Mouse (Mus musculus) left cerebral cortex, adult 8-10 months (tissue): Measurements from ENCODE around the gene Ythdf2. TPM values are rescaled to one million over a fixed set of nuclear protein-coding genes. Genes with fewer than 3 reads are reported as not detected.

ENCODE experiments used
- DNase-seq, 2 experiments: peaks; one replicate each; pipeline ENCODE4 v3.0.0; 2022; ENCODE audit warnings: low spot score in 2 of 2
- total RNA-seq, 4 experiments: library from RNA; stranded (reverse); gene quantifications; 2 replicates each; pipeline ENCODE4 v1.2.4; 2022

Ythdf2 gene
- total RNA-seq, 4 experiments from 2014 or later: 40.1 to 43.4 (median 41.4) TPM

- DNase-seq: no peak
Observed at GRCm38 (mm10) chr4:132210325-132210724, 1.8 kb downstream of the Ythdf2 start.

- no peak for DNase-seq
Observed at GRCm38 (mm10) chr4:132209299-132209698, 2.8 kb downstream of the Ythdf2 start.

- no peak for DNase-seq
Observed at GRCm38 (mm10) chr4:132207280-132207679, 4.8 kb downstream of the Ythdf2 start.

- DNase-seq: no peak
Observed at GRCm38 (mm10) chr4:132198771-132199170, 13.3 kb downstream of the Ythdf2 start.

GRCm38 (mm10) chr4:132198285-132198712 is 13.8 kb downstream of the Ythdf2 start:
- no peak for DNase-seq

GRCm38 (mm10) chr4:132194975-132195374 is 17.1 kb downstream of the Ythdf2 start:
- no peak for DNase-seq

GRCm38 (mm10) chr4:132194373-132194772 is 17.7 kb downstream of the Ythdf2 start:
- DNase-seq: no peak

GRCm38 (mm10) chr4:132187826-132188401 is 24.2 kb downstream of the Ythdf2 start:
- no peak for DNase-seq

- DNase-seq: no peak
Observed at GRCm38 (mm10) chr4:132183162-132183561, 28.9 kb downstream of the Ythdf2 start.

GRCm38 (mm10) chr4:132181721-132182658 is 30.1 kb downstream of the Ythdf2 start:
- DNase-seq: no peak

- DNase-seq: no peak
Observed at GRCm38 (mm10) chr4:132180710-132181109, 31.4 kb downstream of the Ythdf2 start.

- DNase-seq: no peak
Observed at GRCm38 (mm10) chr4:132178630-132179059, 33.5 kb downstream of the Ythdf2 start.

GRCm38 (mm10) chr4:132176474-132176873 is 35.6 kb downstream of the Ythdf2 start:
- DNase-seq: no peak

GRCm38 (mm10) chr4:132170891-132171290 is 41.2 kb downstream of the Ythdf2 start:
- DNase-seq: peak in 1 of 2 experiments; percentile 87

GRCm38 (mm10) chr4:132169761-132170160 is 42.3 kb downstream of the Ythdf2 start:
- DNase-seq: peak in 1 of 2 experiments; percentile 34

- no peak for DNase-seq
Observed at GRCm38 (mm10) chr4:132169271-132169670, 42.8 kb downstream of the Ythdf2 start.

GRCm38 (mm10) chr4:132167436-132167835 is 44.7 kb downstream of the Ythdf2 start:
- no peak for DNase-seq

GRCm38 (mm10) chr4:132166350-132167290 is 45.5 kb downstream of the Ythdf2 start:
- DNase-seq: no peak

- DNase-seq: peak in 1 of 2 experiments; percentile 56
Observed at GRCm38 (mm10) chr4:132165691-132166090, 46.4 kb downstream of the Ythdf2 start.

- DNase-seq: no peak
Observed at GRCm38 (mm10) chr4:132156941-132157622, 55.0 kb downstream of the Ythdf2 start.
